Mouse (Mus musculus) limb, embryonic 10.5 days (tissue): ENCODE measurements around the gene Prok2. TPM values are rescaled to one million over a fixed set of nuclear protein-coding genes. Genes with fewer than 3 reads are reported as not detected.
A peak's percentile ranks its signal among the peaks of the same experiment; 100 is the strongest.

Experiments used
- DNase-seq: peaks from one replicate; pipeline ENCODE4 v3.0.0-alpha.2; 2017; ENCODE audit warnings: low spot score
- H3K27ac ChIP-seq: fragments of 300-500 bp; sonication (generic); 2 replicates; pipeline ENCODE4 v1.5.1; 2016; ENCODE audit warnings: mild to moderate bottlenecking
- H3K27me3 ChIP-seq: fragments of 300-500 bp; sonication (generic); 2 replicates; pipeline ENCODE4 v1.6.1; 2016; ENCODE audit warnings: low read depth, mild to moderate bottlenecking; ENCODE audit not compliant: poor library complexity, severe bottlenecking
- H3K36me3 ChIP-seq: fragments of 300-500 bp; sonication (generic); 2 replicates; pipeline ENCODE4 v1.6.1; 2016; ENCODE audit warnings: mild to moderate bottlenecking, moderate library complexity
- H3K4me1 ChIP-seq: fragments of 300-500 bp; sonication (generic); 2 replicates; pipeline ENCODE4 v1.6.1; 2016
- H3K4me3 ChIP-seq: fragments of 300-500 bp; sonication (generic); 2 replicates; pipeline ENCODE4 v1.5.1; 2016; ENCODE audit warnings: mild to moderate bottlenecking, moderate library complexity
- H3K9me3 ChIP-seq: fragments of 300-500 bp; sonication (generic); replicated peaks from 2 replicates; pipeline ENCODE4 v1.6.1; 2016; ENCODE audit warnings: mild to moderate bottlenecking
- WGBS: fragments of 180-500 bp; shearing (Covaris S2); methylation state at CpG from one replicate; pipeline ENCODE4 v1.1.7; 2016; 5-methylcytosine and 5-hydroxymethylcytosine counted together
- polyA plus RNA-seq: library from polyadenylated mRNA; unstranded; fragments of >200 nt; fragmentation: Nextera tagmentation; extraction: Ambion mirVana; gene quantifications from 2 replicates; pipeline ENCODE4 v1.2.1, GENCODE M21; 2016

Gene Prok2
- polyA plus RNA-seq, result not detected in 2 replicates

DNA sequence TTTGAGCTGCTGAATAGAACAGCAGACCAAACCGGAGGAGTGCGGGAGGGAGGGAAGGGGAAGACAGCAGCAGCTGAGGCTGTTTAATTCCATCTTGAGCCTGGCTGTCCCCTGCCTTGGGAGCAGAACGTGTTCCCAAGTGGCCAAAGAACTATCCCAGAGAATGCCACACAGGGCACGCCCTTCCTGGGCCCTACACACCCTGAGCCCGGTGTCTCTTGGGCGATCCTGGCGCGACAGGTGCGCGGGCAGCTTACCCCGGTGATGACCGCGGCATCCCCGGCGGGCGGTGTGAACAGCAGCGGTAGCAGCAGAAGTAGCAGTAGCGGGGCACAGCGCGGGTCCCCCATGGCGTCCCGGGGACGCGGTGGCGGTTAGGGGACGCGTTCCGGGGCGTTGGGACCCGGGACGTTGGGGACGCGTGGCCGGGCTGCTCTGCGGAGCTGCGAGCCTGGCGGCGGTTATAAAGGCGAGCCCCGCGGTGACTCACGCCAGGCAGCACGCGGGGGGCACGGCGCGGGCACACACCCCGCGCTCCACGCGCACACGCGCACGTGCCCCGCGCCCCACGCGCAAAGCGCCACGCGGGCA, at the start of gene Prok2:
Gene Prok2 (minus strand): TSS at position 422 of the 591 bp plus-strand sequence.
- 0% methylated on average over 61 of the region's 61 CpGs for WGBS
- H3K9me3 ChIP-seq, result no peaks in the 10 kb centered on the region
- peak within 1 kb of the TSS; percentile 55 for H3K4me3 ChIP-seq
- no peaks in the 10 kb centered on the region for H3K36me3 ChIP-seq
- DNase-seq, result peak; percentile 67
- peak within 1 kb of the TSS; percentile 62 for H3K27ac ChIP-seq
- peaks cover 23% of the 10 kb centered on the region for H3K4me1 ChIP-seq
- peaks cover 84% of the 10 kb centered on the region for H3K27me3 ChIP-seq

DNA sequence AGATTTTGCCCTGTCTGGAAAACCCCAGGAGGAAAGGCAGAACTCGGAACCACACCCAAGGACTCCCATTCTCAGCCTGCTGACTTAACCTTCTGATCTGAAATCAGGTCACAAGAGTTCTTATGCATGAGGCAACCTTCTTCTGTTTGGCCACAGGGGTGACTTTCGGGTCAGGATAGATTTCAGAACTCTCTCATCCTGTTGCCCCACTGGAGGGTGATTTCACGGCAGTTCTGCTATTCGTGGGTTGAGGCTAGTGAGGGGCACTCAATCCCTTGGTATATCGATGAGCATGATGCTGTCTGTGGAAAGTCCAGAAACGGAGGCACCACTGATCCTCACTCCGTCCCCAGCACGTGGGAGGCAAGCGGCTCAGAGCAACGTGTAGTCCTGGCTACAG, 48.5 kb upstream of the Prok2 start:
- H3K4me1 ChIP-seq, result no peaks in the 10 kb centered on the region
- DNase-seq, result no peak
- 86% methylated on average over 10 of the region's 10 CpGs for WGBS
- no peaks in the 10 kb centered on the region for H3K9me3 ChIP-seq
- no peak overlapping the region for H3K4me3 ChIP-seq
- H3K36me3 ChIP-seq, result no peaks in the 10 kb centered on the region
- H3K27me3 ChIP-seq, result 0 out of 2 replicates have a peak, but pooled peaks cover 5% of the 10 kb centered on the region
- H3K27ac ChIP-seq, result no peak overlapping the region

DNA sequence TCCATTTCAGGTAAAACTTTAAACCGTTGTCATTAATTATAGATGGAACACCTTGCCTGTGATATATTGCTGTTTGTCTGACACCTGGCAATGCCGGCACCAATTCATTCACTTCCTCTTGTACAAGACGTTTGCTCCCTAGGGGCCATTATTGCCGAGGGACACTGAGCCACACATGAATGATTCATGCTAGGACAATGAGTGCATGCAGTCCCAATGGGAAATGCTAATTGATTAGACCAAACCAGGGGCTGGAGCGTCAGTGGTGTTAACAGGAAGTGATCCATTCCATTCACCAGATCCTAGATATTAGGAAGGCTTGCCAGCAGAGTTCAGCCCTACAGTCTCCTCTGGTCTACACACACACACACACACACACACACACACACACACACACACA, 42.3 kb upstream of the Prok2 start:
- Histone ChIP-seq H3K36me3 (no peaks in the 10 kb centered on the region), H3K4me3 (no peak overlapping the region), H3K27ac (no peak overlapping the region), H3K27me3 (no peaks in the 10 kb centered on the region), H3K9me3 (no peaks in the 10 kb centered on the region), H3K4me1 (0 out of 2 replicates have a peak, but pooled peaks cover 6% of the 10 kb centered on the region)
- DNase-seq, result no peak
- WGBS, result 53% methylated on average over 5 of the region's 5 CpGs

DNA sequence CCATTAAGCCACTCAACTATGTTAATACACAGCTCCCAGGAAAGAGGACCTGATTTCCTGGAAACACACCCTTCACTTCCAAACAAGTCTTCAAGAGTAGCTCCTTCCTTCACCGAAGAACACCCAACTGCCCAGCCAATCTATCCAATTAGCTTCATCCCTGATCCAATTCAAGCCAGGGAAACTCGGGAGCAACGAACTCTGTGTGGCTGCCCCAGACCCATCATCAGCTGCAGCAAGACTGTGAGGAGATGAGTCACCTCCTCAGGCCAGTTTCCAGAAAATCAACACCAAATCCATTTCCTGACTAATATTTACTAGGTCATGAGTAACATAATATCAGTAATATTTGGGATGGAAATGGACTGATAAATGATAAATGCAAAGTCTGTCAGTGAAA, 38.7 kb upstream of the Prok2 start:
- no peak overlapping the region for H3K4me3 ChIP-seq
- H3K27ac ChIP-seq, result no peak overlapping the region
- no peak for DNase-seq
- no peaks in the 10 kb centered on the region for H3K36me3 ChIP-seq
- WGBS, result 86% methylated on average over 3 of the region's 3 CpGs
- H3K27me3 ChIP-seq, result no peaks in the 10 kb centered on the region
- no peaks in the 10 kb centered on the region for H3K9me3 ChIP-seq
- 0 out of 2 replicates have a peak, but pooled peaks cover 6% of the 10 kb centered on the region for H3K4me1 ChIP-seq

DNA sequence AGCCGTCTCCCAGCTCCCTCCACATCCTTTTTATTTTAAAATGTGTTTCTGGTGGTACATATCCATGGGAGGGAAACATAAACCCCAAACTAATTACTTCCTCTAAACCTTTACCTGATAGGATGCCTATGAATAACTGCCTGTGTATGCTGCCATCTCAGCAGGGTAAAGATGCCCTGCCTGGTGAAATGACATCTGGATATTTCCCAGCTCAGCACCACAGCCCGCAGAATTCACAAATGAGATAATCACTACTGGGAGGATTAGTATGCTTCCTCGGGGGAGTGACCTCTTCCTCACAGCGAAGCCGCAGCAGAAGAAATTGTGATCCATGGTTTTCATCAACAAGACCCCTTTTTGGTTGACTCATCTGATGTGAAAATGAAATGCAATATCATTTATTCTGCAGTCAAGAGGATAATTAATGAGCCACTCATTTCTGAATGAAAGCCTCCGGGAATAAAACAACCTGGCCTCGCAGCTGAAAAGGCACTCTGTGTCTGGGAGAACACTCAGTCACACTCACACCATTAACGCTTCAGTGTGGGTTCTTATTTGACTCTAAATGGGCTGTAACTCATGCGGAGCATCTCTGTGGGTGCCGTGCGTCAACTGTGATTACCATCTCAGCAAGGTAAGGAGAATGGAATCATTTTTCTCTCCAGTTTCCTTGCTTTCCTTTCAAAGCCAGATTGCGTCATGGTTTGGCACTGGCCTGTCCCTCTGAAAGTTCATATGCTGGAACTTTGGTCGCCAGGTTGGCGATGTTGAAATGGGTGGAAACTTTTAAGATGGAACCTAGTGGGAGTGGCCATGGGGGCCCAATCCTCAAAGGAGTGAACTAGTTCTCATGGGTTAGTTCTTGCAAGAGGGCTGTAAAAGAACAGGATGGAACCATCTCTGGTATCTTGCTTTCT, 36.1 kb upstream of the Prok2 start:
- no peaks in the 10 kb centered on the region for H3K9me3 ChIP-seq
- DNase-seq, result no peak
- 81% methylated on average over 14 of the region's 14 CpGs for WGBS
- no peak overlapping the region for H3K27ac ChIP-seq
- no peaks in the 10 kb centered on the region for H3K27me3 ChIP-seq
- H3K4me1 ChIP-seq, result no peaks in the 10 kb centered on the region
- no peak overlapping the region for H3K4me3 ChIP-seq
- H3K36me3 ChIP-seq, result no peaks in the 10 kb centered on the region

DNA sequence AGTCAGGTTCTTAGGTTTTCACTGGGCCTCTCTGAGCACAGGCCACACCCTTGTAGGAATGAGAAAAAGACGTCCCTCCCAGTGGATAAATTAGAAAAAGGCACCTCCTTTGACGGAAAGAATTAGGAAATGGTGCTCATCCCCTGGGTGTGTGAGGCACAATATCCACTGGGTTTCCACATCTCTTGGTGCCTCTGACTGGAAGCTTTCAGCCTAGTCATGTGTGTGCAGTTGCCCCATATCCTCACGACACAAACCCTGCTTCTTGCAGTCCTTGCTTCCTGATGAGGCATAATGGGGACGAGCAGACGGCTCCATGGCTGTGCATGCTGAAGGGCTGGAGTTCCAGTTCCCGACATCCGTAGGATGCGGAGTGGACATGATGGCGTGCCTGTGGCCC, 29.9 kb upstream of the Prok2 start:
- Histone ChIP-seq H3K36me3 (no peaks in the 10 kb centered on the region), H3K27me3 (no peaks in the 10 kb centered on the region), H3K27ac (no peak overlapping the region), H3K9me3 (no peaks in the 10 kb centered on the region), H3K4me1 (no peaks in the 10 kb centered on the region), H3K4me3 (no peak overlapping the region)
- 86% methylated on average over 9 of the region's 9 CpGs for WGBS
- no peak for DNase-seq

DNA sequence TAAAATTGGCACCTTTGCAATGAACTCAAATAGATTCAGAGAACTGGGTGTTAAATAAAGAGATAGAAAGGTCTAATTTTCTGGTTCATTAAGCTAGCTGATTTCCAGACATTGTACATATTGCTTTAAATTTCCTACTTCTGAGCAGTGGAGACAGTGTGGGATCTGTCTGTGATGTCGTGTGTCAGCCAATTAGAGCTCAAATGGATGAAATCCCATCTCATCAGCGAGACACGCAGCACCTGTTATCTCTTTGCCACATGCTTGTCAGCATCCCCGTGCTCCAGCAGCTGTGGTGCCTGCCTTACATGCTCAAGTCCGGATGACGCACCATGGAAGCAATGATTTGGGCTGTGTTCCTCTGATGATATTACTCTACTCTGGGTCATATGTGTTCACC, 25.1 kb upstream of the Prok2 start:
- H3K9me3 ChIP-seq, result no peaks in the 10 kb centered on the region
- 86% methylated on average over 6 of the region's 6 CpGs for WGBS
- H3K4me3 ChIP-seq, result no peak overlapping the region
- no peaks in the 10 kb centered on the region for H3K27me3 ChIP-seq
- H3K36me3 ChIP-seq, result no peaks in the 10 kb centered on the region
- DNase-seq, result no peak
- H3K4me1 ChIP-seq, result no peaks in the 10 kb centered on the region
- H3K27ac ChIP-seq, result no peak overlapping the region

DNA sequence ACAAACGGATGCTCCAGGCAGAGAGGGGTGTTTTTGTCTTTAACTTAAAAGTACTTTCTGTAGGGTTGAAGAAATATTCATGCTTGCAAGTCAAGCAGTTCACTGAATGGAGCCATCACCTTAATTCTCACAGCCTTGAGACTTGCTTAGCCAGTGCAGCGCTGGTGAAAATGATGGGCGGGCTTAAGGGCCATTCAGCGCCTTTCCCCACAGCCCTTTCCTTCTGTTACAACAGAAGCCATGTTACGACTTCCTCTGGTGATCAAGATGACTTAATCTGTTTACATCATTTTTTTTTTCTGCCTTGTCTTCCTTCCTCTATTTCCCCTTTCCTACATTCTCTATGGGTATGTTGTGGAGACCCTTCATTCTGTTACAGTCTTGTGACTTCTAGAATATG, 20.1 kb upstream of the Prok2 start:
- 82% methylated on average over 5 of the region's 5 CpGs for WGBS
- no peaks in the 10 kb centered on the region for H3K36me3 ChIP-seq
- H3K4me1 ChIP-seq, result no peaks in the 10 kb centered on the region
- no peaks in the 10 kb centered on the region for H3K27me3 ChIP-seq
- H3K9me3 ChIP-seq, result no peaks in the 10 kb centered on the region
- no peak overlapping the region for H3K4me3 ChIP-seq
- H3K27ac ChIP-seq, result no peak overlapping the region
- DNase-seq, result no peak

DNA sequence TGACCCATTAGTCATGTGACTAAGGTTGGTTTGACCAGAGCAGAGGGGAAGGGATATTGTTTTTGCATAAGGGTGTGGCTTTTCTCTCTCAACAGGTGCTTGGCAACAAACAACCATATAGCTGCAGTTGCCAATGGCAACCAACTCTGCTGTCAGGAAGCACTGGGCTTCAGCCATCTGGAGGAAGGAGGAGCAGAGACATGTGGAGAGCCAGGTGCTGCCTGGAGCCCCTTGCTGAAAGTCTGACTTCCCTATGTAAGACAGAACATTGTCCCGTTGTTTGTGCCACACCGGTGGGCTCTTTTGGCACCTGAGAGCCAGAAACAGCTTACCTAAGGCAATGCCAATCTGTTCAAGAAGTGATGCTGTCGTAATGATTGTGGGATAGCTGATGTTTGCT, 16.7 kb upstream of the Prok2 start:
- no peak for DNase-seq
- no peak overlapping the region for H3K27ac ChIP-seq
- no peaks in the 10 kb centered on the region for H3K27me3 ChIP-seq
- no peaks in the 10 kb centered on the region for H3K36me3 ChIP-seq
- 76% methylated on average over 3 of the region's 3 CpGs for WGBS
- no peaks in the 10 kb centered on the region for H3K4me1 ChIP-seq
- no peak overlapping the region for H3K4me3 ChIP-seq
- no peaks in the 10 kb centered on the region for H3K9me3 ChIP-seq

DNA sequence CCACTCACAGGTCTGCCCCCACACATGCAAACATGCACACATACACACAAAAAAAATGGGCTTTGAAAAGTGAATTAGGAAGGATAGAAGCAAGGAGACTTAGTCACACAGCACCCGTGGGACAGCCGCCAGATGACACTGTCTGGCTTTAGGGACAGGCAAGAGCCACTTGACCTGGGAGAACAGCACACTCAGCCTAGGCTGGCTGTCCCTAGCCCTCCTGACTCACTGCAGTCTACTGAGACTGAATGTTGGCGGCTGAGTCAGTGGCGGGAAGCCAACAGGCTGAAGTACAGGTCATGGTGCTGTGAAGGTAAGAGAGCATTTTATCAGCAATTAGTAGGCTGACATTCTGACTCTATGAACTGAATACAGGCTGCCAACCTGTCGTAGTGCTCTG, 8.5 kb upstream of the Prok2 start:
- no peaks in the 10 kb centered on the region for H3K4me1 ChIP-seq
- no peak overlapping the region for H3K27ac ChIP-seq
- H3K27me3 ChIP-seq, result peaks cover 13% of the 10 kb centered on the region; the same call in 1 of the 2 replicates
- DNase-seq, result no peak
- H3K4me3 ChIP-seq, result no peak overlapping the region
- no peaks in the 10 kb centered on the region for H3K36me3 ChIP-seq
- no peaks in the 10 kb centered on the region for H3K9me3 ChIP-seq
- 82% methylated on average over 5 of the region's 5 CpGs for WGBS

DNA sequence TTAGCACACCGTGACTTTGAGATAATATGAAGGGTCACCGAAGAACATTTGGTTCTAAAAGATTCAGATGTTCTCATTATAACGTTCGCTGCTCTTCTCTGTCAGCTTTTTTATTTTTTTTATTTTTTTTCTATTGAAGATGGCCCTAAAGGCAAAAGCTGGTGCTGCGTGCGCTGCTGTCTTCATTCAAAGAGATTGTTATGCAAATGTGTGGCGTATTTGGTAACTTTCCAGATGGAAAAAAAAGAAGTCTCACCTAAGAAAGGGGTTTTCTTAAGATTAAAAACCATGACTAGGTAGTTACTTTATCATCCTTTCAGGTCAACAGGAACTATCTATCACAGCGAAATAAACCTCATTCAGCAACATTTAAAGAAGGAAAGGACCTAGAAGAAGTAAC, 6.5 kb upstream of the Prok2 start:
- Histone ChIP-seq H3K27ac (no peak overlapping the region), H3K9me3 (no peaks in the 10 kb centered on the region), H3K36me3 (no peaks in the 10 kb centered on the region), H3K4me1 (peaks cover 6% of the 10 kb centered on the region; the same call in 1 of the 2 replicates), H3K27me3 (peaks cover 33% of the 10 kb centered on the region), H3K4me3 (no peak overlapping the region)
- 90% methylated on average over 8 of the region's 8 CpGs for WGBS
- no peak for DNase-seq

DNA sequence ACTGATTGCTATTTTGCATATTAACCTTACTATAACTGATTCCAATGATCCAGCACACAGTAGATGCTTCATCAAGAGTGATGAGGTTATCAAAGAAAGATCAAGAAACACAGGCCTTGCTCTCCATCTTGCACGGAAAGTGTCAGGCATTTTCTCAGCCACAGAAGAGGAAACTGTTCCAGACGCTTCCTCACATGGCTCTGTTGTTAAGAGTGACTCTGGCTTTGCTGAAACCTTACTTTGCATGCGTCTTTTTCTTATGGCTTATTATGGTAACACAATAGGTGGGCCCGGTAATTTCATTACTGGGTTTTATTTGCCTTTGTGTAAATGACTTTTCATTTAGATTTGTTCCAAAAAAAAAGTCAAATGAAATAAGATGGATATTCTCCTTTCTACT, 5.7 kb upstream of the Prok2 start:
- Histone ChIP-seq H3K4me3 (no peak overlapping the region), H3K27ac (no peak overlapping the region), H3K36me3 (no peaks in the 10 kb centered on the region), H3K4me1 (peaks cover 8% of the 10 kb centered on the region), H3K27me3 (peaks cover 40% of the 10 kb centered on the region), H3K9me3 (no peaks in the 10 kb centered on the region)
- DNase-seq, result no peak
- 88% methylated on average over 4 of the region's 4 CpGs for WGBS

DNA sequence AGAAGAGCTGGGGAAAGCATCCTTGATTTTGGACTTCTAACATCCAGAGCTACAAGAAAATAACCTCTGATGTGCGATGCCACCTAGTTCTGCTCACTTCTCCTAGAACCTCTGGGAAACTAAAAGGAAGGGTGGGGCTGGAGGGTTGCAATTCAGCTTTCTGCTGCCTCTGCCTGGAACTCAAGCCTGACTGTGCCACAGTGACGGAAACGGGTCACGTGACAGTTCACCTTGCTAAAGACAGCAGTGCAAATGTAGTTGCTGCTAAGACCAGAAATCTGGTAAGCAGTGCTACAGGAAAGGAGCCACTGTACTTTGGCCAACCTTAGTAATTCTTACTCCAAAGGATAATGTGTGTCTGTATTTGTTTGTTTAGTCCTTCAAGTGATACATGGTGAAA, 3.7 kb upstream of the Prok2 start:
- H3K4me1 ChIP-seq, result peaks cover 23% of the 10 kb centered on the region
- H3K36me3 ChIP-seq, result no peaks in the 10 kb centered on the region
- H3K27ac ChIP-seq, result no peak overlapping the region
- peaks cover 61% of the 10 kb centered on the region for H3K27me3 ChIP-seq
- WGBS, result 91% methylated on average over 4 of the region's 4 CpGs
- DNase-seq, result no peak
- no peak overlapping the region for H3K4me3 ChIP-seq
- no peaks in the 10 kb centered on the region for H3K9me3 ChIP-seq
